Mouse (Mus musculus): ENCODE measurements around the gene Fntb. TPM values are rescaled to one million over a fixed set of nuclear protein-coding genes. Genes with fewer than 3 reads are reported as not detected.
"Not testable (repeated sequence)": the region's sequence is repeated elsewhere in the genome, so short reads cannot be mapped to it uniquely, and the experiment has no call there.

Fntb gene
- polyA plus RNA-seq, 1 experiment from 2014 or later, result 33.7 TPM

DNA sequence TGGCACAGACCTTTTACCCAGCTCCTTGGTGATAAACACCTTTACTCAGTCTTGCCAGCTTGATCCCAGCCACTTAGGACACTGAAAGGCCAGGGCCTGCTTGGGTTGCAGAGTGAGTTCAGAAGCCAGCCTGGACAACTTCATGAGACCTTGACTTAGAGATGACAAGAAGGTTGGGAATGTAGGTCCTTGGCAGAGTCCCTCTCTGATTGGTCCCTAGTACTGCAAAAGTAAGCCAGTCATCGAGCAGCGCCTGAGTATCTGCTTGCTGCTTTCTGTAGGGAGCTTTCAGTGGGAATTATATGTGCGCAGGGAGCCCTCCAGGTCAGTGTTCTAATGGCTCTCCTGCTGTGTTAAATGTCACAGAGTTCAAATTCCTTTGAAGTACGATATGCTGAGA, 9.7 kb downstream of the Fntb start:
- Histone ChIP-seq H3K36me3 (0 out of 2 replicates have a peak, but pooled peaks cover 4% of the 10 kb centered on the region), H3K9me3 (no peaks in the 10 kb centered on the region), H3K9ac (no peak overlapping the region), H3K27ac (no peak overlapping the region), H3K4me2 (no peak overlapping the region), H3K4me3 (replicated peaks) (no peak overlapping the region), H3K4me1 (no peaks in the 10 kb centered on the region), H3K27me3 (replicated peaks) (no peaks in the 10 kb centered on the region)
- 66% methylated on average over 4 of the region's 4 CpGs for WGBS
- ATAC-seq (ENCODE audit: insufficient read depth, low FRiP score, low read depth), result no peak

DNA sequence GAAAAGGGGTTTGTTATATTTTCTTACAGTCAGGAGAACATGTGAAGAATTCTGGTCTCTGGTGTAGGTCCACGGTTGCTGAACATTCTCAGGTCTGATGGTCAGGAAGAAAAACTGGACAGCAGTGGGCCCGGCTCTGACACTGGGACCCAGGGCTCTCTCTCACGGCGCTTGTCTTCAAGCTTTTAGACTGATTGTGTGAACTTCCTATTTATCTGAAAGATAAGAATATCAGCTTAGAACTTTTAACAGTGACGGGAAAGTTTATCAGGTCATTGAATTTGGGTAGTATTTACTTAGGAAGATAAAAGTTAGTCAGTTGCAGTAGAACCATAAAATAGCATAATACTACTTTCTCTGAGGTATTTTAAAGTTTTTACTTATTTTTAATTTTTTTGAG, 11.5 kb downstream of the Fntb start:
- H3K27ac ChIP-seq, result no peak overlapping the region
- ATAC-seq (ENCODE audit: insufficient read depth, low FRiP score, low read depth), result no peak
- H3K4me3 ChIP-seq (replicated peaks), result no peak overlapping the region
- no peaks in the 10 kb centered on the region for H3K4me1 ChIP-seq
- no peak overlapping the region for H3K4me2 ChIP-seq
- H3K9ac ChIP-seq, result no peak overlapping the region
- H3K9me3 ChIP-seq, result no peaks in the 10 kb centered on the region
- no peaks in the 10 kb centered on the region for H3K27me3 ChIP-seq (replicated peaks)
- 0 out of 2 replicates have a peak, but pooled peaks cover 4% of the 10 kb centered on the region for H3K36me3 ChIP-seq
- 63% methylated on average over 5 of the region's 5 CpGs for WGBS

DNA sequence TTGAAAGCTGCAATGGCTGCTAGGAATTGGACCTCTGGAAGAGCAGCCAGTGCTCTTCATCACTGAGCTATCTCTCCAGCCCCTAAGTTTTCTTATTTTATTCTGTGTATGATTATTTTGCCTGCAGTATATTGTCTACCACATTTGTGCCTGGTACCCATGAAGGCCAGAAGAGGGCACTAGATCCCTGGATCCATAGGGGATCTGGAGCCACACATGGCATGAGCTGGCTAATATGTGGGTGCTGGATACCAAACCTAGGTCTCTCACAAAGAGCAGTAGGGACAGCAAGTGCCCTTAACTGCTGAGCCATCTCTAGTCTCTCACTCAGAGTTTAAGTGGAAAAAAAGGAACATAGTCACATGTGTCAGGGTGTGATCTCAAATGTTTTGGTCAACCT, 12.5 kb downstream of the Fntb start:
- Histone ChIP-seq H3K36me3 (0 out of 2 replicates have a peak, but pooled peaks cover 4% of the 10 kb centered on the region), H3K4me3 (replicated peaks) (no peak overlapping the region), H3K9me3 (no peaks in the 10 kb centered on the region), H3K4me2 (no peak overlapping the region), H3K9ac (no peak overlapping the region), H3K27ac (no peak overlapping the region), H3K27me3 (replicated peaks) (no peaks in the 10 kb centered on the region), H3K4me1 (no peaks in the 10 kb centered on the region)
- no peak for ATAC-seq (ENCODE audit: insufficient read depth, low FRiP score, low read depth)

DNA sequence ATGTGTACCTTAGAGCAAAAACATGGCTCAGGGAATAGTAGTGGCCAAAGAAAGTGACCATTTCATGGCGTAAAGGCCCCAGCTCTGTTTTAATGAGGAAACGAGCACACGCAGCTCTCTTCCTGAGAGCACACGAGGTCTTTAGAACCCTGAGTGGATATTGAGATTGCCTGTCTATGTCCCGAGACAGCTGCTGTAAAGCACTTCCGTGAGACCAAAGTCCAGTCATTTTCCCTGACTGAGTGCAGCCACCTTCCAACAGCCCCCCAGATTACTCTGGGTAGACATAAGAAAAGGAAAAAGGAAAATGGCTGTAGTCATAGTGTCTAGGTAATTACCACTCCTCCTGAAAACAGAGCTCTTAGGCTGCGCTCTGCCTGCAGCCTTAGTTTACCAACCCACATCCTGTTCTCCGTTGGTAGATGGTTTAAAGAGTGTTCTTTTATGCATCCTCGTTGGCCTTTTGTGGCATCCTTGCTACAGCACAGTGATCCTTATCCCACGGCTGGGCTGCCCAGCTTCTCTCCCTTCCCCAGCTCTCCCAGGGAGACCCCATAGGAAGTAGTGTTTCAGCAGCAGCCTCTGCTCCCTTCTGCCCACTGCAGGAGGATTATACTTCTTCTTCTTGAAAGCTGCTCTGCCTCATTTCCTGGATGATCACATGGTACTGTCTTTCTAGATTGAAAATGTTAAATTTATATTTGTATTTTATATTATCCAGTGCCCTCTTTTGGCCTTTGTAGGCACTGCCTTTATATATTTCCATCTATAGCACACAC, 13.1 kb downstream of the Fntb start:
- Histone ChIP-seq H3K4me2 (no peak overlapping the region), H3K36me3 (0 out of 2 replicates have a peak, but pooled peaks cover 4% of the 10 kb centered on the region), H3K4me3 (replicated peaks) (no peak overlapping the region), H3K4me1 (no peaks in the 10 kb centered on the region), H3K9me3 (no peaks in the 10 kb centered on the region), H3K27me3 (replicated peaks) (no peaks in the 10 kb centered on the region), H3K9ac (no peak overlapping the region), H3K27ac (no peak overlapping the region)
- ATAC-seq (ENCODE audit: insufficient read depth, low FRiP score, low read depth), result no peak
- WGBS, result 83% methylated on average over 10 of the region's 10 CpGs

DNA sequence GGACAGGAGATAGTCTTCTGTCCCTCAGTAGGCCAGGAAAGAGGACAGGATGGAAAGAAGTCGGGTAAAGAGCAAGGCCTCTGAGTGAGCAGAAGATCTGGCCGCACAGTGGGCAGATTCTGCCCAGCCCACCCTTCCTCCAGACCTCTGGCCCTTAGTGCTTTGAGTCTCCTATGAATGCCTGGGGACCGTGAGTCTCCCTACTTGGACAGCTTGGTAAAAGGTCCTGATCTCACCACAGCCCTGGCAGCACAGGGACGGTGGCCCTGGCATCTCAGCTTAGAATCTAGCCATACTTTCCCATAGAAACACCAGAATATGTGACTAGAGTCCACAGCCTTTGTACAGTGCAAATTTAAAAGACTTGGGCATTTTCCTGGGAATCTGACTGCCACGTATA, 14.6 kb downstream of the Fntb start:
- no peak overlapping the region for H3K27ac ChIP-seq
- no peaks in the 10 kb centered on the region for H3K4me1 ChIP-seq
- no peaks in the 10 kb centered on the region for H3K27me3 ChIP-seq (replicated peaks)
- no peak overlapping the region for H3K4me3 ChIP-seq (replicated peaks)
- H3K4me2 ChIP-seq, result no peak overlapping the region
- 87% methylated on average over 5 of the region's 5 CpGs for WGBS
- H3K9ac ChIP-seq, result no peak overlapping the region
- ATAC-seq (ENCODE audit: insufficient read depth, low FRiP score, low read depth), result no peak
- no peaks in the 10 kb centered on the region for H3K9me3 ChIP-seq
- H3K36me3 ChIP-seq, result 0 out of 2 replicates have a peak, but pooled peaks cover 4% of the 10 kb centered on the region

GRCm38 (mm10) chr12:76780639-76781468, 15.5 kb downstream of the Fntb start:
- ATAC-seq (ENCODE audit: insufficient read depth, low FRiP score, low read depth), result no peak
- H3K9ac ChIP-seq, result no peak overlapping the region

DNA sequence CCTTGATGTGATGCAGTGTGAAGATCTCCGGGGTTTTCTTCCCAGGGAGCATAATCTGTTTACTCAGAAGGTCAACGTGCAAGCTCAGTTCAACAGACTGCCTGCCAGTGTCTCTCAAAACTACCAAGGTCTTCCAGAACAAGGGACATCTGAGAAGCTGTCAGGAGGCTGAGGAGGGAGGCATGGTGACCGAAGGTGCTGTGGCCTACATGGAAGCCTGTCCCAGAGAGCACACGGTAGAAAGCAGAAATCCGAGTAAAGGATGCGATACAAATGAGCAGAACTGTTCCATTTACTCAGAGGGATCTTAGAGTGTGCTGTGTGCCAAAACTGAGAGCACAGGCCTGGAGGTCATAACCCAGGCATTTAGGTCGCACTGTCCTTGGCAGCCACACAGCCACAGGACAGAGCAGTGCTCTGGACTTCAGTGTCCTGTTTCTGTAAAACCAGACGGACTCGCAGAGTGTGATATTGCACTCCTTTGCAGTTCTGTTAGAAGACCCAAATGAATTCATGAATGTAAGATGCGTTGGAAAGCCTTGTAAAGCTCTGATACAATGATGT, 18.7 kb downstream of the Fntb start:
- Histone ChIP-seq H3K27me3 (replicated peaks) (no peaks in the 10 kb centered on the region), H3K36me3 (no peaks in the 10 kb centered on the region), H3K27ac (no peak overlapping the region), H3K9ac (no peak overlapping the region), H3K4me1 (no peaks in the 10 kb centered on the region), H3K9me3 (no peaks in the 10 kb centered on the region), H3K4me3 (replicated peaks) (no peak overlapping the region), H3K4me2 (no peak overlapping the region)
- WGBS, result 64% methylated on average over 10 of the region's 10 CpGs
- ATAC-seq (ENCODE audit: insufficient read depth, low FRiP score, low read depth), result no peak

More at GRCm38 (mm10) chr12:76780639-76781468, 15.5 kb downstream of the Fntb start:
- Histone ChIP-seq H3K36me3 (0 out of 2 replicates have a peak, but pooled peaks cover 4% of the 10 kb centered on the region), H3K27me3 (replicated peaks) (no peaks in the 10 kb centered on the region), H3K4me1 (no peaks in the 10 kb centered on the region), H3K27ac (no peak overlapping the region), H3K4me2 (no peak overlapping the region), H3K9me3 (no peaks in the 10 kb centered on the region), H3K4me3 (replicated peaks) (no peak overlapping the region)
- 76% methylated on average over 12 of the region's 12 CpGs for WGBS

GRCm38 (mm10) chr12:76790446-76791084, 25.2 kb downstream of the Fntb start:
- Histone ChIP-seq H3K4me3 (replicated peaks) (no peak overlapping the region), H3K27ac (no peak overlapping the region; the same call in 1 of the 2 replicates), H3K4me1 (0 out of 2 replicates have a peak, but pooled peaks cover 4% of the 10 kb centered on the region), H3K27me3 (replicated peaks) (no peaks in the 10 kb centered on the region), H3K36me3 (no peaks in the 10 kb centered on the region), H3K9me3 (no peaks in the 10 kb centered on the region), H3K4me2 (no peak overlapping the region), H3K9ac (no peak overlapping the region)
- WGBS, result 18% methylated on average over 8 of the region's 8 CpGs
- ATAC-seq (ENCODE audit: insufficient read depth, low FRiP score, low read depth), result no peak

GRCm38 (mm10) chr12:76792540-76792939, 27.2 kb downstream of the Fntb start:
- H3K9me3 ChIP-seq; H3K27ac ChIP-seq; H3K9ac ChIP-seq; H3K4me2 ChIP-seq; H3K36me3 ChIP-seq; ATAC-seq (ENCODE audit: insufficient read depth, low FRiP score, low read depth); H3K4me1 ChIP-seq; H3K27me3 ChIP-seq (replicated peaks); H3K4me3 ChIP-seq (replicated peaks): not testable (repeated sequence)
- 69% methylated on average over 14 of the region's 14 CpGs for WGBS

- Histone ChIP-seq H3K27ac (peak within 1 kb of the TSS; percentile 71), H3K27me3 (replicated peaks) (no peaks in the 10 kb centered on the region), H3K4me1 (0 out of 2 replicates have a peak, but pooled peaks cover 2% of the 10 kb centered on the region), H3K4me2 (peak within 1 kb of the TSS; percentile 38), H3K9ac (no peak within 1 kb of the TSS), H3K9me3 (no peaks in the 10 kb centered on the region), H3K36me3 (no peaks in the 10 kb centered on the region), H3K4me3 (replicated peaks) (peak within 1 kb of the TSS; percentile 24)
- WGBS, result 69% methylated on average over 5 of the region's 5 CpGs
- ATAC-seq (ENCODE audit: insufficient read depth, low FRiP score, low read depth), result peak; percentile 56
These were observed 30.0 kb downstream of the Fntb start, which contains the start of gene Gpx2 for GRCm38 (mm10) chr12:76795350-76795749. TSS of gene Gpx2 (minus strand) at chr12:76795554.

GRCm38 (mm10) chr12:76796938-76797539, 31.6 kb downstream of the Fntb start:
- H3K9me3 ChIP-seq, result no peaks in the 10 kb centered on the region
- H3K27me3 ChIP-seq (replicated peaks), result no peaks in the 10 kb centered on the region
- no peak overlapping the region for H3K9ac ChIP-seq
- no peak overlapping the region for H3K27ac ChIP-seq
- no peak for ATAC-seq (ENCODE audit: insufficient read depth, low FRiP score, low read depth)
- WGBS, result 76% methylated on average over 7 of the region's 7 CpGs
- no peak overlapping the region for H3K4me2 ChIP-seq
- H3K4me3 ChIP-seq (replicated peaks), result no peak overlapping the region
- H3K4me1 ChIP-seq, result no peaks in the 10 kb centered on the region
- no peaks in the 10 kb centered on the region for H3K36me3 ChIP-seq
